Mouse (Mus musculus) activated CD4-positive, CD25-positive, alpha-beta regulatory T cell, adult 9 weeks (primary cell): ENCODE data around the gene Sycp2l. TPM values are rescaled to one million over a fixed set of nuclear protein-coding genes. Genes with fewer than 3 reads are reported as not detected.

Experiments used
- polyA plus RNA-seq: library from polyadenylated mRNA; unstranded; fragments of 100-300 nt; shearing (Covaris generic); gene quantifications from one replicate; pipeline ENCODE4 v1.2.1, GENCODE M21; 2017

Gene Sycp2l
- polyA plus RNA-seq: 0.23 TPM

GRCm38 (mm10) chr13:41113940-41114339, at the start of gene Sycp2l:
Gene Sycp2l (plus strand): TSS chr13:41114307.

GRCm38 (mm10) chr13:41079421-41079780, 34.7 kb upstream of the Sycp2l start, which contains the start of gene Mak:
Gene Mak (minus strand): TSS chr13:41079706.

GRCm38 (mm10) chr13:41110935-41111334, 3.2 kb upstream of the Sycp2l start, which contains the start of gene Gcm2:
Gene Gcm2 (minus strand): TSS chr13:41111035.

GRCm38 (mm10) chr13:41220304-41220834, 106.3 kb downstream of the Sycp2l start, which contains the start of gene Elovl2:
Gene Elovl2 (minus strand): TSS chr13:41220405.

Other genes starting within 250 kb of the Sycp2l start
- 102 TPM for gene Pak1ip1, start 113.3 kb upstream of the Sycp2l start, polyA plus RNA-seq
- 224 TPM for gene Tmem14c, start 98.0 kb upstream of the Sycp2l start, polyA plus RNA-seq
- not detected for gene Mak, start 34.6 kb upstream of the Sycp2l start, polyA plus RNA-seq
- gene Gcm2, start 3.3 kb upstream of the Sycp2l start, polyA plus RNA-seq: not detected
- gene Elovl2, start 106.1 kb downstream of the Sycp2l start, polyA plus RNA-seq: not detected
- gene Smim13, start 135.5 kb downstream of the Sycp2l start, polyA plus RNA-seq: 2.1 TPM
- gene Gm17364, start 159.7 kb downstream of the Sycp2l start, polyA plus RNA-seq: not detected